ENCODE assay signal across 31 mouse cellular contexts in genomic region chr9:56332774-56333173, GRCm38 (mm10).
"Had no signal": no experiment of that assay in that cellular context is flagged by ENCODE, and none has a peak within 500 bp of the region (broad histone marks: within the 10 kb centered on the region; RNA-seq: fewer than 3 reads in every experiment).

No protein-coding gene starts in this region.

- H3K27ac ChIP-seq: left cerebral cortex, adult 2 months; limb, embryonic 10.5 days; limb, embryonic 12.5 days; limb, embryonic 13.5 days; limb, embryonic 15.5 days; liver, embryonic 12.5 days; liver, embryonic 13.5 days; liver, embryonic 14.5 days; liver, embryonic 15.5 days; lung, embryonic 15.5 days; macrophage; midbrain, embryonic 10.5 days; midbrain, embryonic 12.5 days; midbrain, embryonic 13.5 days; midbrain, embryonic 15.5 days had no signal

- H3K4me2 ChIP-seq: limb, embryonic 12.5 days; limb, embryonic 13.5 days; limb, embryonic 15.5 days; liver, embryonic 12.5 days; liver, embryonic 13.5 days; liver, embryonic 15.5 days; lung, embryonic 14.5 days; lung, embryonic 15.5 days; midbrain, embryonic 11.5 days; midbrain, embryonic 12.5 days; midbrain, embryonic 13.5 days; midbrain, embryonic 15.5 days had no signal

- H3K9ac ChIP-seq: limb, embryonic 12.5 days; limb, embryonic 13.5 days; limb, embryonic 15.5 days; liver, embryonic 12.5 days; liver, embryonic 13.5 days; liver, embryonic 14.5 days; liver, embryonic 15.5 days; liver, postnatal 0 days; lung, embryonic 14.5 days; lung, embryonic 15.5 days; midbrain, embryonic 12.5 days; midbrain, embryonic 13.5 days; midbrain, embryonic 15.5 days had no signal

- H3K36me3 ChIP-seq: limb, embryonic 10.5 days; limb, embryonic 12.5 days; limb, embryonic 13.5 days; limb, embryonic 15.5 days; liver, embryonic 12.5 days; liver, embryonic 13.5 days; liver, embryonic 15.5 days; lung, embryonic 15.5 days; midbrain, embryonic 10.5 days; midbrain, embryonic 12.5 days; midbrain, embryonic 13.5 days; midbrain, embryonic 15.5 days had no signal

- DNase-seq: left cerebral cortex, postnatal 4 days; liver; liver, embryonic 13.5 days; liver, postnatal 0 days; lung, adult 18-20 months; lung, adult 2 months; lung, embryonic 14.5 days; lung, postnatal 10 days; lung, postnatal 14 days; lung, postnatal 36 days; lung, postnatal 4 days; midbrain, embryonic 14.5 days had no signal

- H3K9me3 ChIP-seq: limb, embryonic 10.5 days; limb, embryonic 12.5 days; limb, embryonic 13.5 days; limb, embryonic 15.5 days; liver, embryonic 12.5 days; liver, embryonic 13.5 days; liver, embryonic 15.5 days; lung, embryonic 15.5 days; megakaryocyte, embryonic 14.5 days; midbrain, embryonic 10.5 days; midbrain, embryonic 12.5 days; midbrain, embryonic 13.5 days; midbrain, embryonic 15.5 days had no signal

- H3K27me3 ChIP-seq: limb, embryonic 12.5 days; limb, embryonic 13.5 days; limb, embryonic 15.5 days; liver, embryonic 12.5 days; liver, embryonic 13.5 days; liver, embryonic 15.5 days; lung, embryonic 15.5 days; megakaryocyte, embryonic 14.5 days; midbrain, embryonic 12.5 days; midbrain, embryonic 13.5 days; midbrain, embryonic 15.5 days had no signal

- H3K4me3 ChIP-seq: left cerebral cortex, adult 2 months; limb, embryonic 10.5 days; limb, embryonic 12.5 days; limb, embryonic 13.5 days; limb, embryonic 15.5 days; liver, embryonic 12.5 days; liver, embryonic 13.5 days; liver, embryonic 15.5 days; lung, embryonic 15.5 days; megakaryocyte, embryonic 14.5 days; midbrain, embryonic 10.5 days; midbrain, embryonic 12.5 days; midbrain, embryonic 13.5 days; midbrain, embryonic 15.5 days; myocyte had no signal

- ATAC-seq: liver, embryonic 12.5 days; liver, postnatal 0 days; lung, postnatal 0 days; midbrain, embryonic 13.5 days; midbrain, embryonic 15.5 days; midbrain, embryonic 16.5 days had no signal

- H3K4me1 ChIP-seq: limb, embryonic 10.5 days; limb, embryonic 12.5 days; limb, embryonic 13.5 days; limb, embryonic 15.5 days; liver, embryonic 12.5 days; liver, embryonic 13.5 days; liver, embryonic 15.5 days; lung, embryonic 15.5 days; midbrain, embryonic 10.5 days; midbrain, embryonic 12.5 days; midbrain, embryonic 13.5 days; midbrain, embryonic 15.5 days had no signal
